Comparison of ENCODE assay signal across 16 mouse cellular contexts in genomic region chr10:75857598-75857997, GRCm38 (mm10). TPM values are rescaled to one million over a fixed set of nuclear protein-coding genes. Genes with fewer than 3 reads are reported as not detected.
DNase-seq lines count a peak whose midpoint lies in the region; ATAC-seq lines count a peak whose summit lies in the region.
"Had no signal": no experiment of that assay in that cellular context is flagged by ENCODE, and none has a peak within 500 bp of the region (broad histone marks: within the 10 kb centered on the region; RNA-seq: fewer than 3 reads in every experiment).

No protein-coding gene starts in this region.

- H3K9me3 ChIP-seq in heart, embryonic 12.5 days (replicated peaks), result no peaks in the 10 kb centered on the region
- H3K9me3 ChIP-seq in kidney, embryonic 15.5 days (replicated peaks), result no peaks in the 10 kb centered on the region
- H3K9me3 ChIP-seq: midbrain, embryonic 12.5 days had no signal

- WGBS in heart, embryonic 12.5 days, result 91% methylated on average over 4 of the region's 4 CpGs
- 89% methylated on average over 4 of the region's 4 CpGs for WGBS in kidney, embryonic 15.5 days

- H3K36me3 ChIP-seq in heart, embryonic 12.5 days, result peaks cover 23% of the 10 kb centered on the region
- H3K36me3 ChIP-seq in kidney, embryonic 15.5 days, result peaks cover 24% of the 10 kb centered on the region

- H3K9ac ChIP-seq in heart, embryonic 12.5 days, result no peak overlapping the region
- H3K9ac ChIP-seq in kidney, embryonic 15.5 days, result no peak overlapping the region

- DNase-seq in heart, adult 11 months, result peak; percentile 90
- peak; percentile 42 for DNase-seq in kidney, adult 9 months
- peak; percentile 19 for DNase-seq in A20 (ENCODE audit: low read depth, low spot score)
- DNase-seq in fat pad, adult 2 months (ENCODE audit: extremely low read depth, low read depth, low spot score), result peak; percentile 68
- no peak for DNase-seq in layer of hippocampus, adult 9-11 months
- no peak for DNase-seq in adrenal gland, postnatal 25 days
- DNase-seq: adrenal gland, adult 2 months; lung, adult 2 months; thymus, postnatal 25 days had no signal

- no peak for ATAC-seq in heart, embryonic 12.5 days (ENCODE audit: insufficient number of reproducible peaks, low FRiP score)
- no peak for ATAC-seq in kidney, embryonic 15.5 days (replicated peaks; ENCODE audit: low FRiP score)

- no peaks in the 10 kb centered on the region for H3K27me3 ChIP-seq in heart, embryonic 12.5 days (replicated peaks)
- H3K27me3 ChIP-seq in kidney, embryonic 15.5 days, result no peaks in the 10 kb centered on the region
- H3K27me3 ChIP-seq: midbrain, embryonic 12.5 days had no signal

- no peak overlapping the region for H3K4me3 ChIP-seq in heart, embryonic 12.5 days
- H3K4me3 ChIP-seq in kidney, embryonic 15.5 days (replicated peaks), result no peak overlapping the region

- H3K27ac ChIP-seq in heart, embryonic 12.5 days (ENCODE audit: poor library complexity, severe bottlenecking), result no peak overlapping the region
- H3K27ac ChIP-seq in kidney, embryonic 15.5 days, result no peak overlapping the region
- H3K27ac ChIP-seq: midbrain, embryonic 12.5 days had no signal

- no peak overlapping the region for H3K4me2 ChIP-seq in heart, embryonic 12.5 days
- no peak overlapping the region for H3K4me2 ChIP-seq in kidney, embryonic 15.5 days

- H3K4me1 ChIP-seq in heart, embryonic 12.5 days (replicated peaks), result peaks cover 34% of the 10 kb centered on the region
- H3K4me1 ChIP-seq in kidney, embryonic 15.5 days, result peaks cover 25% of the 10 kb centered on the region

RNA-seq across cellular contexts. Expression of gene Mif, which starts 2.4 kb away (rescaled TPM):
- polyA plus RNA-seq in heart, embryonic 12.5 days (2016; fragmentation: Nextera tagmentation; extraction: Ambion mirVana), result 2,266 and 2,393 TPM in 2 replicates
- 2,032 and 2,056 TPM in 2 replicates for polyA plus RNA-seq in kidney, embryonic 15.5 days (2015; fragmentation: Nextera tagmentation; extraction: Ambion mirVana)
- total RNA-seq in adrenal gland, postnatal 25 days (2021), result 287 and 343 TPM in 2 replicates

RNA-seq across cellular contexts. Expression of gene Gstt2, which starts 20.4 kb away (rescaled TPM):
- polyA plus RNA-seq in heart, embryonic 12.5 days (2016; fragmentation: Nextera tagmentation; extraction: Ambion mirVana), result 7.2 and 8.1 TPM in 2 replicates
- 38.2 and 39.6 TPM in 2 replicates for polyA plus RNA-seq in kidney, embryonic 15.5 days (2015; fragmentation: Nextera tagmentation; extraction: Ambion mirVana)
- 34.2 and 41.5 TPM in 2 replicates for total RNA-seq in adrenal gland, postnatal 25 days (2021)

RNA-seq across cellular contexts. Expression of gene Gstt4, which starts 35.3 kb away (rescaled TPM):
- not detected in 2 replicates for polyA plus RNA-seq in heart, embryonic 12.5 days (2016; fragmentation: Nextera tagmentation; extraction: Ambion mirVana)
- polyA plus RNA-seq in kidney, embryonic 15.5 days (2015; fragmentation: Nextera tagmentation; extraction: Ambion mirVana), result not detected in 2 replicates
- not detected in 2 replicates for total RNA-seq in adrenal gland, postnatal 25 days (2021)
- total RNA-seq: adrenal gland, adult 2 months; gastrocnemius, adult 8-10 months; neutrophil, adult 5-6 weeks had no signal
- polyA plus RNA-seq: adrenal gland, adult 2 months; cortical plate, adult 2 months; heart, postnatal 0 days; lung, adult 2 months; midbrain, embryonic 12.5 days had no signal

RNA-seq across cellular contexts. Expression of gene Derl3, which starts 35.6 kb away (rescaled TPM):
- polyA plus RNA-seq in heart, embryonic 12.5 days (2016; fragmentation: Nextera tagmentation; extraction: Ambion mirVana), result 2.1 and 2.2 TPM in 2 replicates
- polyA plus RNA-seq in kidney, embryonic 15.5 days (2015; fragmentation: Nextera tagmentation; extraction: Ambion mirVana), result 3.3 and 5.0 TPM in 2 replicates
- total RNA-seq in adrenal gland, postnatal 25 days (2021), result 1.1 and 1.5 TPM in 2 replicates

RNA-seq across cellular contexts. Expression of gene Gstt1, which starts 59.2 kb away (rescaled TPM):
- polyA plus RNA-seq in heart, embryonic 12.5 days (2016; fragmentation: Nextera tagmentation; extraction: Ambion mirVana), result 3.9 and 4.2 TPM in 2 replicates
- 12.6 and 15.8 TPM in 2 replicates for polyA plus RNA-seq in kidney, embryonic 15.5 days (2015; fragmentation: Nextera tagmentation; extraction: Ambion mirVana)
- total RNA-seq in adrenal gland, postnatal 25 days (2021), result 33.4 and 39.2 TPM in 2 replicates
- total RNA-seq: neutrophil, adult 5-6 weeks had no signal

Comparison
In these comparisons a context has a peak if more than half of its experiments do, and no peak if none do; other contexts are left out.
1. DNase-seq: peak in heart, adult 11 months (single experiment), kidney, adult 9 months (single experiment), A20 (single experiment) and fat pad, adult 2 months (single experiment); none in layer of hippocampus, adult 9-11 months (single experiment) and adrenal gland, postnatal 25 days (single experiment).